Mouse (Mus musculus) lung, adult 2 months (tissue): ENCODE data around the gene Padi4.

Experiments used
- CTCF ChIP-seq: fragments of 200-500 bp; IDR thresholded peaks from 2 replicates; pipeline ENCODE4 v1.5.1; 2011; ENCODE audit warnings: mild to moderate bottlenecking, low read length, control low read depth; ENCODE audit not compliant: insufficient read depth
- POLR2A ChIP-seq: fragments of 200-500 bp; IDR thresholded peaks from 2 replicates; pipeline ENCODE4 v1.6.1; 2011; ENCODE audit warnings: low read depth, mild to moderate bottlenecking, control low read depth, low read length, borderline replicate concordance; ENCODE audit errors: extremely low read depth

DNA sequence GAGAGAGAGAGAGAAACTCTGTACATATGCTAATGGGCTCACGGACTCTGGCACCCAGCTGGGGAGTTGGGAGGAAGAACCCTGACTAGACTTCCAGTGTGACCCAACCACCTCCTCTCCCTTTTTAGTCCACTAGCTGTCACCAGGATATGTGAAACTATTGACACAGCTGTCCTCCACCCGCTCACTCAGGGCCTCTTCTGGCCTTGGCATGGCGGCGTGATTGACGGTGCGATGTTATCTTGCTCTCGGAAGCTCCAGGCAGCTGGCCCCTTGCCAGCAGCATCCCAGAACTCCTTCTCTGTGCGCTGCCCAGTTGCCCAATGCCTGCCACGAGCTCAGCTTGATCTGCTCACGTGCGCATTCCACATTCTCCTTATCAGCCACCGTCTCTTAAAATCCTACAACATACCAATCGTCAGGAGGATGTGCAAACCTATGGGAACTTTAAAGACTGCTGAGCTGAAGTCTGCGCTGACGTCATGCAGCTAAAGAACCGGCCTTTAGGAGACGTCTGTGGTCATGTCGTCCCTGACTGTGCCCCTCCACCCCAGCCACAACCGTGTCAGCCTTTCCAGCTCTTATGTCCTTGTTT is 5.9 kb upstream of the Padi4 start:
- TF ChIP-seq CTCF (no peak), POLR2A (no peak)
